Mouse (Mus musculus) liver, adult 2 months (tissue): Measurements from ENCODE around the gene Plekhb2.

Experiments
- CTCF ChIP-seq: fragments of 200-500 bp; IDR thresholded peaks from 2 replicates; pipeline ENCODE4 v1.5.1; 2011; ENCODE audit warnings: low read depth, low read length, control low read depth
- POLR2A ChIP-seq: fragments of 200-500 bp; IDR thresholded peaks from 2 replicates; pipeline ENCODE4 v1.6.1; 2011; ENCODE audit warnings: low read length, control low read depth; ENCODE audit not compliant: insufficient read depth; ENCODE audit errors: extremely low read depth

- TF ChIP-seq CTCF (no peak), POLR2A (no peak)
Measured at GRCm38 (mm10) chr1:34879611-34880010, 29.8 kb downstream of the Plekhb2 start.
